Mouse (Mus musculus): Measurements from ENCODE around the gene Rpl35a. TPM values are rescaled to one million over a fixed set of nuclear protein-coding genes. Genes with fewer than 3 reads are reported as not detected.

Gene Rpl35a
- total and polyA plus RNA-seq, 3 experiments: 159 to 1,492 (median 642) TPM

GRCm38 (mm10) chr16:33015396-33015907 is 40.8 kb upstream of the Rpl35a start:
- peaks cover 68% of the 10 kb centered on the region for H3K36me3 ChIP-seq (replicated peaks)
- no peaks in the 10 kb centered on the region for H3K9me3 ChIP-seq (replicated peaks)
- no peak for TF ChIP-seq GATA2 (IDR thresholded peaks at IDR 0.05; ENCODE audit: borderline replicate concordance, low read depth, low read length)
- no peak for TF ChIP-seq CTCF (IDR thresholded peaks at IDR 0.05; ENCODE audit: low read depth, low read length)
- TF ChIP-seq POLR2AphosphoS5 (IDR thresholded peaks at IDR 0.05; ENCODE audit: insufficient replicate concordance, low read depth, low read length): no peak
- TF ChIP-seq TAL1 (conservative IDR thresholded peaks at IDR 0.05; ENCODE audit: low read depth, low read length): no peak
- TF ChIP-seq GATA1 (IDR thresholded peaks at IDR 0.05; ENCODE audit: borderline replicate concordance, low read length): no peak
- DNase-seq (ENCODE audit: low spot score): no peak
- no peak overlapping the region for H3K4me3 ChIP-seq (ENCODE audit: low read depth, low read length)
- peaks cover 3% of the 10 kb centered on the region; the same call in 1 of the 2 replicates for H3K4me1 ChIP-seq (ENCODE audit: insufficient read depth, low read depth, low read length)
- H3K27me3 ChIP-seq (ENCODE audit: insufficient read depth, low read length): no peaks in the 10 kb centered on the region; the same call in 1 of the 2 replicates
- ATAC-seq (ENCODE audit: extremely low read depth, insufficient number of reproducible peaks, low FRiP score, poor library complexity, severe bottlenecking): no peak

GRCm38 (mm10) chr16:33015986-33016385 is 40.3 kb upstream of the Rpl35a start:
- DNase-seq (ENCODE audit: low spot score): no peak
- Histone ChIP-seq H3K27me3 (ENCODE audit: insufficient read depth, low read length) (no peaks in the 10 kb centered on the region), H3K4me1 (ENCODE audit: insufficient read depth, low read depth, low read length) (peaks cover 3% of the 10 kb centered on the region; the same call in 1 of the 2 replicates), H3K36me3 (replicated peaks) (peaks cover 63% of the 10 kb centered on the region), H3K4me3 (ENCODE audit: low read depth, low read length) (no peak overlapping the region), H3K9me3 (replicated peaks) (no peaks in the 10 kb centered on the region)
- no peak for ATAC-seq (ENCODE audit: extremely low read depth, insufficient number of reproducible peaks, low FRiP score, poor library complexity, severe bottlenecking)
- TF ChIP-seq POLR2AphosphoS5 (IDR thresholded peaks at IDR 0.05; ENCODE audit: insufficient replicate concordance, low read depth, low read length): no peak
- TF ChIP-seq GATA2 (IDR thresholded peaks at IDR 0.05; ENCODE audit: borderline replicate concordance, low read depth, low read length): no peak
- no peak for TF ChIP-seq CTCF (IDR thresholded peaks at IDR 0.05; ENCODE audit: low read depth, low read length)
- TF ChIP-seq GATA1 (IDR thresholded peaks at IDR 0.05; ENCODE audit: borderline replicate concordance, low read length): no peak
- TF ChIP-seq TAL1 (conservative IDR thresholded peaks at IDR 0.05; ENCODE audit: low read depth, low read length): no peak

GRCm38 (mm10) chr16:33017677-33018349 is 38.4 kb upstream of the Rpl35a start:
- no peaks in the 10 kb centered on the region for H3K9me3 ChIP-seq (replicated peaks)
- no peak overlapping the region for H3K4me3 ChIP-seq (ENCODE audit: low read depth, low read length)
- TF ChIP-seq GATA2 (IDR thresholded peaks at IDR 0.05; ENCODE audit: borderline replicate concordance, low read depth, low read length) (no peak), GATA1 (IDR thresholded peaks at IDR 0.05; ENCODE audit: borderline replicate concordance, low read length) (no peak), TAL1 (conservative IDR thresholded peaks at IDR 0.05; ENCODE audit: low read depth, low read length) (no peak), CTCF (IDR thresholded peaks at IDR 0.05; ENCODE audit: low read depth, low read length) (no peak), POLR2AphosphoS5 (IDR thresholded peaks at IDR 0.05; ENCODE audit: insufficient replicate concordance, low read depth, low read length) (no peak)
- DNase-seq (ENCODE audit: low spot score): no peak
- ATAC-seq (ENCODE audit: extremely low read depth, insufficient number of reproducible peaks, low FRiP score, poor library complexity, severe bottlenecking): no peak
- no peaks in the 10 kb centered on the region for H3K27me3 ChIP-seq (ENCODE audit: insufficient read depth, low read length)
- H3K4me1 ChIP-seq (ENCODE audit: insufficient read depth, low read depth, low read length): peaks cover 3% of the 10 kb centered on the region; the same call in 1 of the 2 replicates
- peaks cover 50% of the 10 kb centered on the region for H3K36me3 ChIP-seq (replicated peaks)

- Histone ChIP-seq H3K36me3 (replicated peaks) (peaks cover 37% of the 10 kb centered on the region), H3K4me1 (ENCODE audit: insufficient read depth, low read depth, low read length) (peaks cover 6% of the 10 kb centered on the region; the same call in 1 of the 2 replicates), H3K4me3 (ENCODE audit: low read depth, low read length) (no peak overlapping the region), H3K9me3 (replicated peaks) (no peaks in the 10 kb centered on the region), H3K27me3 (ENCODE audit: insufficient read depth, low read length) (no peaks in the 10 kb centered on the region)
- ATAC-seq (ENCODE audit: extremely low read depth, insufficient number of reproducible peaks, low FRiP score, poor library complexity, severe bottlenecking) (no peak), DNase-seq (ENCODE audit: low spot score) (no peak)
- TF ChIP-seq POLR2AphosphoS5 (IDR thresholded peaks at IDR 0.05; ENCODE audit: insufficient replicate concordance, low read depth, low read length): no peak
- no peak for TF ChIP-seq GATA1 (IDR thresholded peaks at IDR 0.05; ENCODE audit: borderline replicate concordance, low read length)
Observed at GRCm38 (mm10) chr16:33019117-33019770, 37.0 kb upstream of the Rpl35a start.

- Histone ChIP-seq H3K36me3 (replicated peaks) (peaks cover 18% of the 10 kb centered on the region), H3K9me3 (replicated peaks) (no peaks in the 10 kb centered on the region), H3K4me1 (ENCODE audit: insufficient read depth, low read depth, low read length) (peaks cover 7% of the 10 kb centered on the region; the same call in 1 of the 2 replicates), H3K27me3 (ENCODE audit: insufficient read depth, low read length) (peaks cover 15% of the 10 kb centered on the region), H3K4me3 (ENCODE audit: low read depth, low read length) (no peak overlapping the region)
- TF ChIP-seq CTCF (IDR thresholded peaks at IDR 0.05; ENCODE audit: low read depth, low read length): no peak
- no peak for TF ChIP-seq TAL1 (conservative IDR thresholded peaks at IDR 0.05; ENCODE audit: low read depth, low read length)
- no peak for TF ChIP-seq GATA2 (IDR thresholded peaks at IDR 0.05; ENCODE audit: borderline replicate concordance, low read depth, low read length)
- TF ChIP-seq POLR2AphosphoS5 (IDR thresholded peaks at IDR 0.05; ENCODE audit: insufficient replicate concordance, low read depth, low read length): no peak
- TF ChIP-seq GATA1 (IDR thresholded peaks at IDR 0.05; ENCODE audit: borderline replicate concordance, low read length): no peak
- no peak for DNase-seq (ENCODE audit: low spot score)
- ATAC-seq (ENCODE audit: extremely low read depth, insufficient number of reproducible peaks, low FRiP score, poor library complexity, severe bottlenecking): no peak
Observed at GRCm38 (mm10) chr16:33021381-33021780, 34.9 kb upstream of the Rpl35a start.

GRCm38 (mm10) chr16:33023750-33024149 is 32.5 kb upstream of the Rpl35a start:
- ATAC-seq (ENCODE audit: extremely low read depth, insufficient number of reproducible peaks, low FRiP score, poor library complexity, severe bottlenecking) (peak; percentile 49), DNase-seq (ENCODE audit: low spot score) (peak; percentile 40)
- peak; percentile 97 for TF ChIP-seq CTCF (IDR thresholded peaks at IDR 0.05; ENCODE audit: low read depth, low read length)
- TF ChIP-seq POLR2AphosphoS5 (IDR thresholded peaks at IDR 0.05; ENCODE audit: insufficient replicate concordance, low read depth, low read length): no peak
- Histone ChIP-seq H3K4me1 (ENCODE audit: insufficient read depth, low read depth, low read length) (peaks cover 7% of the 10 kb centered on the region; the same call in 1 of the 2 replicates), H3K27me3 (ENCODE audit: insufficient read depth, low read length) (peaks cover 16% of the 10 kb centered on the region), H3K4me3 (ENCODE audit: low read depth, low read length) (no peak overlapping the region), H3K9me3 (replicated peaks) (no peaks in the 10 kb centered on the region), H3K36me3 (replicated peaks) (peaks cover 5% of the 10 kb centered on the region)

Data from G1E (cell line).